Mouse (Mus musculus): ENCODE measurements around the gene Prpf39.

The Prpf39 gene

GRCm38 (mm10) chr12:65036190-65036870 is at the start of gene Prpf39:
Prpf39 (plus strand) TSS chr12:65036333.
- peak; percentile 84 for DNase-seq (ENCODE audit: low spot score)

DNA sequence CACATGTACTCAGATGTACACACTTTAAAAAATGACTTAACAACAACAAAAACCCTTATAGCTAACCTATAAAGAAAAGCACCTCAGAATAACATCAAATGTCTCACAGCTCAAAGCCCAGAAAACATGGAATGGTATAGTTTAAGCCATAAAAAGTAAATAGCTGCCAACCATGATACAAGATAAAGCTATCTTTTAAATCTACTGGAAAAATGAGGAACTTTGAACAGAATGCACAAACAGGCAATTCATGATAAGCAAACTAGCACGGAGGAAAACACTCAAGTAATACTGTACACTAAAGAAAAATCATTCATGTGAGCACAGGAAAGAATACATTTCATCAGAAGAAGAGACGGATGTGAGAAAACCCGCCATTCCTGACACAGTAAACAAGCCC is 28.4 kb upstream of the Prpf39 start:
- no peak for DNase-seq (ENCODE audit: low spot score)

- DNase-seq (ENCODE audit: low spot score), result no peak
Measured at GRCm38 (mm10) chr12:65022842-65023241, 13.3 kb upstream of the Prpf39 start.

GRCm38 (mm10) chr12:65035839-65036189 is 319 bp upstream of the Prpf39 start:
- no peak for DNase-seq (ENCODE audit: low spot score)

DNA sequence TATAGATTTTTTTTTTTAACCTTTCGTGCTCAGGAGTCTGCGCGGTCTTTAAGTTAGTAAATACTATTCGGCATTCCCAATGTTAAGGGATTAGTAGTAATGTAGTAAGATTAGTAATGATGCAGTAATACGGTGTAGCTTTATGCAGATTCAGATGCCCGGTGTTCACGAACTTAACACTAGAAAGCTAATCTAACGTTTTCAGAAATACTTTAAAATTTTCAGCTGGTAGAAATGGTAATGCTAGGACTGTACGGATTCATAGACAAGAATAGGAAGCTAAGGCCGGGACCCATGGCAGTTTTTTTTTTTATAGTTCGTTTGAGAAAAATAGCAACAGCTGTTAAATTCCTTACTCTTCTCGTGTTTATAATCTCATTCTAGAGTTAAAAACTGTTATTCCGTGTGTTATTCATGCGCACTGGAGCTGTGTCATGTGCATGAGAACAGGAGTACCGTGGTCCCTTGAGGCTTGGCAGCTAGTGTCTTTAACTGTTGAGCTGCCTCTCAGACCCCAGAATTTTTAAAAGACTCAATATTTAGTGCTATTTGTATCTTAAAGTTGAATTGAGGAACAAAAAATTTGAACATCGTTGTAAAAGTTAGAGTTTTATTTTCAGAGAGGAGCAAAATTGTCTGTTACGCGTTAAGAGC is 886 bp downstream of the Prpf39 start:
- DNase-seq (ENCODE audit: low spot score), result no peak

DNA sequence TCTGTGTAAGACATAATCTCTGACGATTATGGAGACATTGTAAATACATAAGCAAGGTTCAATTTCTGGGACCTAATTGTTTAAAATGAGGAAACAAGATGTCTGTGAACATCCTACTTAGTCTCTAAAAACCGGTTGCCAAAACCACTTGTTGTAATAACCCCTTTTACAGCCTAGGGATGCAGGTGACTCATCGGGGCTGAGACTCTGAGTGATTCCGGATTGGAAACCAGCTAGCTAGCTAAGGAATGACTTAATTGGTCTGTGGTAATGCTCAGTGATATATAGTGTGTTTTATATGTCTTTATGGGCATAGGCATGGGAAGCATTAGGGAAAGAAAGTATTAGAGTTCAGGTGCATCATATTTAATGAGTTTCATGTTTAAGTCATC is 1.4 kb downstream of the Prpf39 start:
- no peak for DNase-seq (ENCODE audit: low spot score)

DNA sequence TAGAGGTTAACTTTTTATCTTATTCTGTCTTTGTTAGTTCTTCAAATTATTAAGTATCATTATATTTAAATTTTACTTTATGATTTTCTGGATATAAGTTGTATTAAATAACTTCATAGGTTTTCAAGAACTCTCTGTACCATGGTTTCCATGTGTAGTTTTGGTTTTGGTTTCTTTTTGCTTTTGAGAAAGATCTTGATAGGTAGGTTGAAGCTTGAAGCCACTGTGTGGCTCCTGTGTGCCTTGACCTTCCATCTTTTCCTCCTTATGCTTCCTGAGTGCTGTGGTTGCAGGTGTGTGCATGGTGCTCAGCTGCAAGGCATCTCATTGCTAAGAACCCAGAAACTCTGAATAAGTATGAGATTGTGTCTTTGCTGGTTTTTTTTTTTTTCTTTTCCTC is 12.7 kb downstream of the Prpf39 start:
- DNase-seq (ENCODE audit: low spot score), result no peak

DNA sequence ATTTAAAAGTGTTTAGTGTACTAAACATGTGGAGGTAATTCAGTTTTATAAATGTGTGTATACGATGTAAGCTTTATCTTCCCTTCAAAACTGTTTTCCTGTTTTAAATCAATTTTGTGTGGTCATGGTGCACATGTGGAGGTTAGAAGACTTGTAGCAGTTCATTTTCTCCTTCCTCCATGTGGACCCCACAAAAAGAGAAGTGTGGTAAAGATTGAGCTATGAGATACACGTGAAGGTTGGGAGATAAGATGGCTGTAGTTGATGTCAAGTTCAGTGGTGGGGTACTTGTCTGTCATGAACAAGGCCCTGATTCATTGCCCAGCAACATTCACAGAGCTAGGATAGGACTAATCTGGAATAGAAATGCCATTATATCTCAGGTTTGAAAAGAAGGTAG is 22.1 kb downstream of the Prpf39 start:
- DNase-seq (ENCODE audit: low spot score), result no peak

DNA sequence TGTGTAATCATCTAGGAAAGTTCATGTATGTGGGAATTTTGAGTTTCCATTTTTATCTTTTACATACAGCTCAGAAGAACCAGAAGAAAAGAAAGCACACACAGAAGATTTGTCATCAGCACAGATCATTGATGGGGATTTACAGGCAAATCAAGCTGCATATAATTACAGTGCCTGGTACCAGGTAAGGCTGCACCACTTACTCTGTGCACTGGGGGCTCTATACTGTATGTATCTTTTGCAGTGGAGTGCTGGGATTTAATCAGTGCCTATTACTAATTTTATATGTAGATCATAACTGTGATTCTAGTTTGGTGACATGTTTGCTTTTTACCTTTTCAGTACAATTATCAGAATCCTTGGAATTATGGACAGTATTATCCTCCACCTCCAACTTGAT is 24.9 kb downstream of the Prpf39 start:
- no peak for DNase-seq (ENCODE audit: low spot score)

DNA sequence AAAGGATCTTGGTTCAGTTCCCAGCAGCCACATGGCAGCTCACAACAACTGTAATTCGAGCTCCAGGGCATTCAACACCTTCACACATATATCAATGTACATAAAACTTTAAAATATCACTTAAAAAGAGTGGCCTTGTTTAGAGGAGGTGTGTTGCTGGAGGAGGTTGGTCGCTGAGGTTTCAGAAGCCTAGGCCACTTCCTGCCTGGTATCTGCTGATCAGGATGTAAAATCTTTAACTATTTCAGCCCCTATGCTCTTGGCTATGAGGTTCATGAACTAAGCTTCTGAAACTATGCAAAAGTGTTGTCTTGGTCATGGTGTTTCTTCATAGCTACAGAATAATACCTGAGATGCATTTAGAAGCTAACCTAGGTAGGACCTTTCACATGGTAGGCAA is 29.1 kb downstream of the Prpf39 start:
- no peak for DNase-seq (ENCODE audit: low spot score)

GRCm38 (mm10) chr12:65066234-65066633 is 30.1 kb downstream of the Prpf39 start:
- no peak for DNase-seq (ENCODE audit: low spot score)

- no peak for DNase-seq (ENCODE audit: low spot score)
Measured at GRCm38 (mm10) chr12:65068409-65068808, 32.3 kb downstream of the Prpf39 start.

- DNase-seq (ENCODE audit: low spot score), result no peak
Measured at GRCm38 (mm10) chr12:65072911-65073610, 36.9 kb downstream of the Prpf39 start.

GRCm38 (mm10) chr12:65073611-65074178 is 37.6 kb downstream of the Prpf39 start, which contains the start of gene Fkbp3:
Fkbp3 (minus strand) TSS chr12:65074007.
- peak; percentile 95 for DNase-seq (ENCODE audit: low spot score)

- no peak for DNase-seq (ENCODE audit: low spot score)
Measured at GRCm38 (mm10) chr12:65074651-65075050, 38.5 kb downstream of the Prpf39 start.

- peak; percentile 84 for DNase-seq (ENCODE audit: low spot score)
Measured at GRCm38 (mm10) chr12:65075085-65075732, 39.1 kb downstream of the Prpf39 start, which contains the start of gene Fancm. Fancm (plus strand) TSS chr12:65075603.

DNA sequence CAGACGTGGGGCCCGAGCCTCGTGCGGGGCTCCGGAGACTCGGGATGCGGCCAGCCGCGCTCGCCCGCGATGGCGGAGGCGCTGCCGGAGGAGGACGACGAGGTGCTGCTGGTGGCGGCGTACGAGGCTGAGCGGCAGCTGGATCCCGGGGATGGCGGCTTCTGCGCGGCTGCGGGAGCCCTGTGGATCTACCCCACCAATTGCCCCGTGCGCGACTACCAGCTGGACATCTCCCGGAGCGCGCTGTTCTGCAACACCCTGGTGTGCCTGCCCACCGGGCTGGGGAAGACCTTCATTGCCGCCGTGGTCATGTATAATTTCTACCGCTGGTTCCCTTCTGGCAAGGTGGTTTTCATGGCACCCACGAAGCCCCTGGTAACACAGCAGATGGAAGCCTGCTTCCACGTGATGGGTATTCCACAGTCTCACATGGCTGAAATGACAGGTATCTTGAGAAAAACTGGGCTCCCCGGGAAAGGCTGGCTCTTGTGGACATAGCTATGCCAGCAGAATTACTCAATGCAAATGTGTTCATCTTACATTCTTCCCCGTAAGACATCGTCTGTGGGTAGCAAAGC is 39.7 kb downstream of the Prpf39 start:
- no peak for DNase-seq (ENCODE audit: low spot score)

DNA sequence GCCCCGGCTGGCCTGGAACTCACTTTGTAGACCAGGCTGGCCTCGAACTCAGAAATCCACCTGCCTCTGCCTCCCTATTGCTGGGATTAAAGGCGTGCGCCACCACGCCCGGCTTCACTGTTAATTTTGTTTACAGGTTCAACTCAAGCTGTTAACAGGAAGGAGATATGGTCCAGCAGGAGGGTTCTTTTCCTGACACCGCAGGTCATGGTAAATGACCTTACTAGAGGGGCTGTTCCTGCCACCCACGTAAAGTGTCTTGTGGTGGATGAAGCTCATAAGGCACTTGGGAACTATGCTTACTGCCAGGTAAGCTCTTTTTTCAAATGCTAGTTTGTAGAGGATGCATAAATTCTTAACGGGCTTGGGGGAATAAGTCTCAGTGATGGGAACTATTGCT is 40.8 kb downstream of the Prpf39 start:
- no peak for DNase-seq (ENCODE audit: low spot score)

- DNase-seq (ENCODE audit: low spot score), result no peak
Measured at GRCm38 (mm10) chr12:65108746-65109145, 72.6 kb downstream of the Prpf39 start.

DNA sequence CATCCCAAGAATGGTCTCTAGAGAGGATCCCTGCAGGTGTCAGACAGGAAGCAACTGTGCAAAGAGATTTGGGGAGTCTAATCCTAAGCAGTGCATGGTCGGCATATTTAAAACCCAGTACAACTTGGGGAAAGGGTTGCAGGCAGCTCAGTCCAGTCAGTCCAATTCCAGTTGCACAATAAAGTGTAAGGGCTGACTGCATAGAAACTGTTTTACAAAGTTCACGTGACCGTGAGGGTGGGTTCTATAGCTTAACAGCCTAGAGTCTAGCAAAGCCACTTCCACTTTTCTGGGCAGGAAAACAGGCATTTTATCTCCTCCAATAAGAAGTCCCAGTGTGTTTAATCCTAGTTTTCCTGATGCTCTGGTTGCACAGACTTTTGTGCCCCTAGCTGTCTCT is 75.4 kb downstream of the Prpf39 start:
- no peak for DNase-seq (ENCODE audit: low spot score)

- no peak for DNase-seq (ENCODE audit: low spot score)
Measured at GRCm38 (mm10) chr12:65112811-65113210, 76.7 kb downstream of the Prpf39 start.
